Mouse (Mus musculus) CD4-positive, CD25-positive, alpha-beta regulatory T cell (primary cell): ENCODE results near the gene Zkscan5. TPM values are rescaled to one million over a fixed set of nuclear protein-coding genes. Genes with fewer than 3 reads are reported as not detected.

Experiments used
- polyA plus RNA-seq: library from polyadenylated mRNA; unstranded; fragments of 100-300 nt; shearing (Covaris generic); gene quantifications from one replicate; pipeline ENCODE4 v1.2.1, GENCODE M21; 2017

Zkscan5 gene
- polyA plus RNA-seq, result 7.1 TPM

DNA sequence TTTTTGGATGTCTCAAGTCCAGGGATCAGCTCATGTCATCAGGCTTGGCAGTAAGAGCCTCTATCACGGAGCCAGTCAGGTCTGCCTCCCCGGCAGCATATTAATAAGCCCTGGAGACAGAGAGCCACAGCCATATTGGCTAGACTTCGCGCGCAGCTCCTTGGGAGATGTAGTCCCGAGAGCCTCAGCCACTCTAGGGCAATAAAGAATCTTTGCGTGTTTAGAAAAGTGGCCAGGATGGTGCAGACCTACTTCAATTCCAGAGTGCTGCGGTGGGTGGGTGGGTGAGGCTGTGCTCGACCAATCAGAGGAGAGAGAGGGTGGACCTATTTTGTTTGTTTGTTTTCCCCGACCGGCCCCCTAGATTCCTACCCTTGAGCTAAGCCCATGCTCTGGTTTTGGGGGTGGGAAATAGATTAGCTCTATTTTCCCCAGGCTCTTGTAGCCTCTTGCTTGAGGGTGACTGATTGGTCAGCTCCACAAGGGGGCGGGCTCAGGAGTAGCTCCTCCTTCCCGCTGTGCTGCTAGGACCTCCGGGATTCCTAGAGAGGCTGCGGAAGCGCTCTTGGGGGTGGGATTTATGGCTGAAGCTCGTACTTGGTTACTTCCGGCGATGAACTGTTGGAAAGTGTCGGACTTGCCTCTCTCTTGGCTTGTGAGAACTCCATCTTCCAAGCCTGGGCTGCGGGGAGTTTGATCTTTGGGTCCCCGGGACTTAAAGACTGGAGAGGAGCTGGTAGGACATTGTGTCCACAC lies at the start of gene Zkscan5:
Zkscan5 (plus strand) TSS at position 627 of the 756 bp plus-strand sequence.

GRCm38 (mm10) chr5:145166536-145167305 lies 37.6 kb upstream of the Zkscan5 start, which contains the start of the genes Ptcd1 and Cpsf4:
Gene Ptcd1, minus strand, starts transcription at chr5:145167108.
Gene Cpsf4, plus strand, starts transcription at chr5:145167213.

GRCm38 (mm10) chr5:145191962-145192361 lies 12.4 kb upstream of the Zkscan5 start, which contains the start of gene Atp5j2:
Gene Atp5j2, minus strand, starts transcription at chr5:145192062.

GRCm38 (mm10) chr5:145201321-145201991 lies 2.9 kb upstream of the Zkscan5 start, which contains the start of gene Zkscan14:
Gene Zkscan14, minus strand, starts transcription at chr5:145201868.

DNA sequence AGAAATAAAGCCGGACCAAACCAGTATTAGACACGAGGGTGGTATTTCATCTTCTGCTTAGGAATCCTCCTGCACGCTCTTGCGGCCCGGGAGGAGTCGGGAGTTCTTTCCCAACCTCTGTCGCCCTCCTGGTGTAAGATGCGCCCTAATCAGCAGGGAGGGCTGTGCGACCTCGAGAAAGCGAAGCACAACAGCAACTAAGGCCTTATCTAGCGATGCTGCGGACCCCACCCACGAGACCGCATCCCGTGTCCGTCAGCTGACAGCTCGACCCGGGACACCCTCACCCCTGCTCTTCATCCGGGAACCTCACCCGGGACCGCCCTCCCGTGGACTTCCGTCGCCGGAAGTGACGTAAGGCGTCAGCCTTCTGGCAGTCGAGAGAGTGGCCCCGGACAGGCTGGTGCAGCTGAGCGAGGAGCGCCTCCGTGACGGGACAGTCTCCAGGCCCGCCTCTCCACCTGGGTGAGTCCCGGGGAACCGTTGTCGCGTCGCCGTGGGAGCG lies 27.1 kb downstream of the Zkscan5 start, which contains the start of gene Zfp655:
Zfp655 (plus strand) TSS at position 349 of the 505 bp plus-strand sequence.

Other genes with a start within 250 kb of the Zkscan5 start
- gene Smurf1, start 238.7 kb upstream of the Zkscan5 start, polyA plus RNA-seq, result 40.0 TPM
- not detected for gene Gm4871, start 171.8 kb upstream of the Zkscan5 start, polyA plus RNA-seq
- gene 1700018F24Rik, start 161.6 kb upstream of the Zkscan5 start, polyA plus RNA-seq, result not detected
- gene Arpc1a, start 120.7 kb upstream of the Zkscan5 start, polyA plus RNA-seq, result 73.3 TPM
- gene Kpna7, start 120.5 kb upstream of the Zkscan5 start, polyA plus RNA-seq, result not detected
- gene Arpc1b, start 90.3 kb upstream of the Zkscan5 start, polyA plus RNA-seq, result 1,015 TPM
- 52.6 TPM for gene Pdap1, start 64.3 kb upstream of the Zkscan5 start, polyA plus RNA-seq
- gene Bud31, start 64.2 kb upstream of the Zkscan5 start, polyA plus RNA-seq, result 167 TPM
- 26.4 TPM for gene Ptcd1, start 37.5 kb upstream of the Zkscan5 start, polyA plus RNA-seq
- 40.7 TPM for gene Cpsf4, start 37.3 kb upstream of the Zkscan5 start, polyA plus RNA-seq
- gene Atp5j2, start 12.5 kb upstream of the Zkscan5 start, polyA plus RNA-seq, result 373 TPM
- gene Zkscan14, start 2.7 kb upstream of the Zkscan5 start, polyA plus RNA-seq, result 25.8 TPM
- 48.5 TPM for gene Zfp655, start 27.2 kb downstream of the Zkscan5 start, polyA plus RNA-seq
- gene Zscan25, start 75.9 kb downstream of the Zkscan5 start, polyA plus RNA-seq, result 1.1 TPM
- not detected for gene Cyp3a57, start 140.7 kb downstream of the Zkscan5 start, polyA plus RNA-seq